Mouse (Mus musculus): ENCODE measurements around the gene Esyt2. TPM values are rescaled to one million over a fixed set of nuclear protein-coding genes. Genes with fewer than 3 reads are reported as not detected.

Gene Esyt2
- total RNA-seq, 2 experiments from 2014 or later: 61.2 to 73.0 TPM

- Histone ChIP-seq H3K4me3 (no peak overlapping the region), H3K27ac (no peak overlapping the region)
- DNase-seq (ENCODE audit: low spot score in 2 of 2): no peak
- TF ChIP-seq CTCF (conservative IDR thresholded peaks at IDR 0.05): no peak
Measured at GRCm38 (mm10) chr12:116348755-116349286, 67.8 kb downstream of the Esyt2 start.

GRCm38 (mm10) chr12:116349376-116349775 is 68.4 kb downstream of the Esyt2 start:
- Histone ChIP-seq H3K27ac (no peak overlapping the region), H3K4me3 (no peak overlapping the region)
- TF ChIP-seq CTCF (conservative IDR thresholded peaks at IDR 0.05): no peak
- DNase-seq (ENCODE audit: low spot score in 2 of 2): no peak

GRCm38 (mm10) chr12:116351022-116351421 is 70.0 kb downstream of the Esyt2 start:
- DNase-seq (ENCODE audit: low spot score in 2 of 2): no peak
- H3K27ac ChIP-seq: no peak overlapping the region
- H3K4me3 ChIP-seq: no peak overlapping the region
- TF ChIP-seq CTCF (conservative IDR thresholded peaks at IDR 0.05): no peak

- no peak overlapping the region for H3K27ac ChIP-seq
Measured at GRCm38 (mm10) chr12:116352404-116352803, 71.4 kb downstream of the Esyt2 start.

GRCm38 (mm10) chr12:116354694-116355093 is 73.7 kb downstream of the Esyt2 start:
- Histone ChIP-seq H3K4me3 (no peak overlapping the region), H3K27ac (no peak overlapping the region)
- no peak for TF ChIP-seq CTCF (conservative IDR thresholded peaks at IDR 0.05)
- DNase-seq (ENCODE audit: low spot score in 2 of 2): no peak

More at GRCm38 (mm10) chr12:116352404-116352803, 71.4 kb downstream of the Esyt2 start:
- H3K4me3 ChIP-seq: no peak overlapping the region
- TF ChIP-seq CTCF (conservative IDR thresholded peaks at IDR 0.05): no peak
- DNase-seq (ENCODE audit: low spot score in 2 of 2): no peak

- Histone ChIP-seq H3K4me3 (no peak overlapping the region), H3K27ac (no peak overlapping the region)
- no peak for DNase-seq (ENCODE audit: low spot score in 2 of 2)
- TF ChIP-seq CTCF (conservative IDR thresholded peaks at IDR 0.05): no peak
Measured at GRCm38 (mm10) chr12:116362091-116362490, 81.1 kb downstream of the Esyt2 start.

- no peak for DNase-seq (ENCODE audit: low spot score in 2 of 2)
Measured at GRCm38 (mm10) chr12:116366900-116367299, 85.9 kb downstream of the Esyt2 start.

GRCm38 (mm10) chr12:116367346-116367745 is 86.3 kb downstream of the Esyt2 start:
- no peak for TF ChIP-seq CTCF (conservative IDR thresholded peaks at IDR 0.05)
- no peak overlapping the region for H3K4me3 ChIP-seq
- DNase-seq (ENCODE audit: low spot score in 2 of 2): no peak
- no peak overlapping the region for H3K27ac ChIP-seq

More at GRCm38 (mm10) chr12:116366900-116367299, 85.9 kb downstream of the Esyt2 start:
- Histone ChIP-seq H3K4me3 (no peak overlapping the region), H3K27ac (no peak overlapping the region)
- TF ChIP-seq CTCF (conservative IDR thresholded peaks at IDR 0.05): no peak

GRCm38 (mm10) chr12:116368857-116369256 is 87.9 kb downstream of the Esyt2 start:
- no peak overlapping the region for H3K27ac ChIP-seq
- no peak for DNase-seq (ENCODE audit: low spot score in 2 of 2)
- no peak for TF ChIP-seq CTCF (conservative IDR thresholded peaks at IDR 0.05)
- no peak overlapping the region for H3K4me3 ChIP-seq

GRCm38 (mm10) chr12:116383101-116383500 is 102.1 kb downstream of the Esyt2 start:
- H3K4me3 ChIP-seq: no peak overlapping the region
- no peak for DNase-seq (ENCODE audit: low spot score in 2 of 2)
- no peak overlapping the region for H3K27ac ChIP-seq
- no peak for TF ChIP-seq CTCF (conservative IDR thresholded peaks at IDR 0.05)

GRCm38 (mm10) chr12:116383995-116384394 is 103.0 kb downstream of the Esyt2 start:
- Histone ChIP-seq H3K4me3 (no peak overlapping the region), H3K27ac (no peak overlapping the region)
- TF ChIP-seq CTCF (conservative IDR thresholded peaks at IDR 0.05): no peak
- no peak for DNase-seq (ENCODE audit: low spot score in 2 of 2)

- Histone ChIP-seq H3K4me3 (no peak overlapping the region), H3K27ac (no peak overlapping the region)
- DNase-seq (ENCODE audit: low spot score in 2 of 2): no peak
- no peak for TF ChIP-seq CTCF (conservative IDR thresholded peaks at IDR 0.05)
Measured at GRCm38 (mm10) chr12:116386802-116387201, 105.8 kb downstream of the Esyt2 start.

- no peak for DNase-seq (ENCODE audit: low spot score in 2 of 2)
- Histone ChIP-seq H3K27ac (no peak overlapping the region), H3K4me3 (no peak overlapping the region)
- TF ChIP-seq CTCF (conservative IDR thresholded peaks at IDR 0.05): no peak
Measured at GRCm38 (mm10) chr12:116389868-116390267, 108.9 kb downstream of the Esyt2 start.

GRCm38 (mm10) chr12:116394327-116394726 is 113.3 kb downstream of the Esyt2 start:
- peak; percentile 45 for TF ChIP-seq CTCF (conservative IDR thresholded peaks at IDR 0.05)
- Histone ChIP-seq H3K4me3 (no peak overlapping the region), H3K27ac (no peak overlapping the region)
- no peak for DNase-seq (ENCODE audit: low spot score in 2 of 2)
